Mouse (Mus musculus) erythroblast, embryonic 14.5 days (primary cell): ENCODE data around the gene AC134908.4.

Source experiments
- GATA1 ChIP-seq: IDR thresholded peaks from 2 replicates; pipeline ENCODE4 v1.6.1; 2012; ENCODE audit warnings: low read length, inconsistent platforms, mixed read lengths
- TAL1 ChIP-seq: IDR thresholded peaks from 3 replicates; pipeline ENCODE4 v1.6.1; 2012; ENCODE audit warnings: low read length, inconsistent platforms, mixed read lengths

DNA sequence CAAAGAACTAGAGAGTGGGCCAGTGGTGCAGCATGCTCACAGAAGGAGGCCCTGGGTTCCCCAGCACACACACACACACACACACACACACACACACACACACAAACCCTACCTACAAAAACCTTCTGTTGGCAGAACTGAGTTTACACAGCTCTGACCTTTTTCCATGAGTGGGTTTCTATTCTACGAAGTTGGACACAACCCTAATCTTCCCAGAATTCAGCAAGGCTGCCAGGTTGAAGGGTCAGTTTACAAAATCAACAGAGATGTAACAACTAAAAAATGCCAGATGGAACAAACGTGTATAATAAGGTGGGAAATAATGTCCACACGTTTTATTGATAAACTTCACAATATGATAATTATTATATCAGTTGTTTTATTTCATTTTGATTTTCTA lies 37.8 kb downstream of the AC134908.4 start:
- no peak for TF ChIP-seq TAL1
- no peak for TF ChIP-seq GATA1
